13 mouse cellular contexts compared by ENCODE assay signal in the genomic region with DNA sequence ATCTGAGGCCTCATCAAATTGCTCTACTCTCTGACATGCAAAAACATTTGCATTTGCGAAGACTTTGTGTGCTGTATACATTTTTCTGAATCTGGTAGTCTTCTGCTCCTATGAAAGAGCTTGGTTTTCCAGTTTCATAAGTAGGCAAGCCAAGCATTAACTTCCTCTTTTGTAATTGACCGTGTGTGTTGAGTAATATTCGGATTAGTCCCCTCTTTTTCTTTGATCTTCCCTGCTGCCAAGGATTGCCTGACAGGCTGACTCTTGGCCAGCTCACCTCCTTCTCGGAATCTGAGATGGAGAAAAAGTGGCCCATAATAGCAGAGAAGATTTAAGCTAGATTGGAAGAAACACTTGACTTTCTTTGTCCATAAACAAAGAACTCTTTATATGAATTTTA. TPM values are rescaled to one million over a fixed set of nuclear protein-coding genes. Genes with fewer than 3 reads are reported as not detected.
A peak's percentile ranks its signal among the peaks of the same experiment; 100 is the strongest.
DNase-seq lines count a peak whose midpoint lies in the region.
"Had no signal": no experiment of that assay in that cellular context is flagged by ENCODE, and none has a peak within 500 bp of the region (broad histone marks: within the 10 kb centered on the region; RNA-seq: fewer than 3 reads in every experiment).

No protein-coding gene starts in this region.

- peak; percentile 11 for DNase-seq in adrenal gland, adult 8-10 months
- DNase-seq in adrenal gland, postnatal 25 days, result no peak
- DNase-seq in lung, postnatal 36 days, result peak; percentile 23
- DNase-seq in lung, postnatal 10 days, result no peak
- DNase-seq in gonadal fat pad, adult 2 months (ENCODE audit: low read depth), result peak; percentile 66
- no peak for DNase-seq in kidney, postnatal 10 days
- no peak for DNase-seq in cerebellum, postnatal 36 days
- no peak for DNase-seq in ovary, postnatal 36 days (ENCODE audit: low spot score)
- DNase-seq: cerebellum, adult 18-20 months; cerebellum, postnatal 10 days; gastrocnemius, postnatal 14 days; heart, adult 11 months; heart, postnatal 36 days had no signal

RNA-seq across cellular contexts. Expression of a gene that starts 39.3 kb away (rescaled TPM):
- total RNA-seq in adrenal gland, adult 8-10 months (2022), result 10 to 100 TPM; 35.3 to 45.1 (median 41.8) TPM
- total RNA-seq in adrenal gland, postnatal 25 days (2021), result 25.0 and 34.5 TPM in 2 replicates
- polyA plus RNA-seq in gonadal fat pad, adult 2 months (2012; rRNA removed), result 14.4 and 16.9 TPM in 2 replicates

Comparison
In these comparisons a context has a peak if more than half of its experiments do, and no peak if none do; other contexts are left out.
1. DNase-seq: peak in adrenal gland, adult 8-10 months (single experiment), lung, postnatal 36 days (single experiment) and gonadal fat pad, adult 2 months (single experiment); none in adrenal gland, postnatal 25 days (single experiment), lung, postnatal 10 days (single experiment), kidney, postnatal 10 days (single experiment), cerebellum, postnatal 36 days (0 of 2) and ovary, postnatal 36 days (single experiment).